Mouse (Mus musculus) liver, embryonic 18 days (tissue): ENCODE results near the gene Slc10a6. TPM values are rescaled to one million over a fixed set of nuclear protein-coding genes. Genes with fewer than 3 reads are reported as not detected.

Source experiments
- polyA plus RNA-seq: library from polyadenylated mRNA; depleted of rRNA; stranded (reverse); fragments of >200 nt; gene quantifications from 2 replicates; pipeline ENCODE4 v1.2.3, GENCODE M21; 2012; rRNA removed

Gene Slc10a6
- polyA plus RNA-seq = 0.10 and 0.11 TPM in 2 replicates

DNA sequence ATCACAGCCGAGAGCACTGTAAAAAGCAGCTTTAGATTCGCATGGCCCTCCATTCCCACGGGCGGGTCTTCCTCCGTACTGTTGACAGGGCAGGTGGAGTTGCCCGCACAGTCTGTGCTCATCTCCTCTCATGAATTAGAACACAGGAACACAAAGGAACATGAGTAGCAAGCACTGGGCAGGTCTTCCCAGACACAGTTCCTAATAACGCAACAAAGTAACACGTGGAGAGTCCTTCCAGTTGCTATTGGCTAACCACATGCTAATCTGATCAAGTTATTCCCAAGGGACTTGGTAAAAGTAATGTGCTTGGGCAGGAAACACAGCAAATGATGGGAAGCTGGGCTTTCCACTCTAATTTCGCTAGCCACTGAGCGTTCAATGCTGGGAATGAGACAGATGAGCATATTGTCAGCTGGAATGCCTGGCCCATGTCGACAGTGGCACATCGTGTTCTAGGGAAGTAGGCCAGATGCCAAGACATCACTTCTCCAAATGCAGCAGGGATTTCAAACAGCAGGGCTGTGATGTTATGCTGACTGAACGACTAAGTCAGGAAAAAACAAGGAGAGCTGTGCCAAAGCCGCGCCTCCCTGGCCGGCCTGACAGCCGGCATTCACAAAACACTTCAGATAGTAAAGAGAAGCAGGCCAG, at the start of gene Slc10a6:
TSS of gene Slc10a6 (minus strand) at position 293 of the 654 bp plus-strand sequence.

GRCm38 (mm10) chr5:103655346-103656118, 26.3 kb upstream of the Slc10a6 start, which contains the start of gene 1700016H13Rik:
Gene 1700016H13Rik (minus strand): TSS chr5:103656010.

Other genes with a start within 250 kb of the Slc10a6 start
- gene Ptpn13, start 204.2 kb downstream of the Slc10a6 start, polyA plus RNA-seq = 1.1 TPM in 2 replicates
- 0.02 and 0.04 TPM in 2 replicates for gene 1700016H13Rik, start 26.6 kb upstream of the Slc10a6 start, polyA plus RNA-seq
- 3.3 and 4.1 TPM in 2 replicates for gene Aff1, start 63.0 kb upstream of the Slc10a6 start, polyA plus RNA-seq